Mouse (Mus musculus) embryonic fibroblast, embryonic 13.5 days (primary cell): ENCODE results near the gene 6030408B16Rik.

Experiments
- CTCF ChIP-seq: IDR thresholded peaks from 2 replicates; pipeline ENCODE4 v1.5.1; 2011; ENCODE audit warnings: mild to moderate bottlenecking, control low read depth, low read length, moderate library complexity, borderline replicate concordance; ENCODE audit not compliant: insufficient read depth
- POLR2A ChIP-seq: IDR thresholded peaks from 2 replicates; pipeline ENCODE4 v1.6.1; 2011; ENCODE audit warnings: low read depth, mild to moderate bottlenecking, control low read depth, low read length, moderate library complexity

DNA sequence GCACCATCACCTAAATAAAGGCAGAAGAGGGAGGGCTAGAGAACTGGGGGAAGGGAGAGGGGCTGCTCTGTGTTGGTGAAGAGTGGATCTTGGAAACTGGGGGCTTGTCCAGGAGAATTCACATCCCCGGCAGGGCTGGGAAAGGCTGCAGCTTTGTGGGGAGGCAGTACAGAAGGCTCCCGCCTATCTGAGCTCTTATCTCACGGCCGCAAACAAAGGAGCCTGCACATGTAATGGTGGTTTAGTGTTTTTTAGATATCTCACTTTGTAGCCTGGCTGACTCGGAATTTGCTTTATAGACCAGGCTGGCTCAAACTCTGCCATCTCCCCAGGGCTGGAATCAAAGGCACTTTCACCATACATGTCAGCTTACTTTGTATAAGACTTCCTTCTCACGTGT is 7.1 kb downstream of the 6030408B16Rik start:
- TF ChIP-seq CTCF (no peak), POLR2A (no peak)
